Mouse (Mus musculus) layer of hippocampus, adult 9-11 months (tissue): Measurements from ENCODE around the gene Cnpy1.

Experiments used
- DNase-seq: peaks from one replicate; pipeline ENCODE4 v3.0.0; 2022

Gene Cnpy1

GRCm38 (mm10) chr5:28161938-28162402 is 83.6 kb downstream of the Cnpy1 start:
- DNase-seq, result no peak

DNA sequence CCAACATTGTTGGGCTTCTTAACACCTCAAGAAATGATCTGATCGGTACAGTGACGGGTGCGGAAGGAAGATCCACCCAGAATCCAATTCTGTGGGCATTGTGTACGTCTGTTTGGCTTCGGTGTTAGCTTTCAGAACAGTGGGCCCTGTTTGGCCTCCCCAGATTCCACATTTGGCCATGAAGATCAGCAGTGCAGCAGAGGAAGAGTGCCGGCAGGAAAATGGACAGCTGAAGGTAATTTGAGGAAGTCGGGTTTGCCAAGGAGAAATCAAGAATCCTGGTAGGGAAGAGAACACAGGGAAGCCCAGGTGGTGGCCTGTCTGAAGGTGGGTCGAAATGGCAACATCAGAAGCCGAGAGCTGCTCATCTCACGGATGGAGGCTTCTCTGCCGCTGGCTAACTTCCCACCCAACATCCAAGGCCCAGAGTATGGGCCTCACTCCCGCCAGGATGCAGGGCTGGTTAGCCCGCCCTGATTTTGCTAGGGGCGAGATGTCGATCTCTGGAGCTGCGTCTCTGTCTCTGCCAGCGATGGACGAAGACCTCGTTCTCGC is 84.1 kb downstream of the Cnpy1 start:
- DNase-seq, result no peak

GRCm38 (mm10) chr5:28159891-28160470 is 85.6 kb downstream of the Cnpy1 start:
- DNase-seq, result no peak

- DNase-seq, result no peak
These were observed 86.5 kb downstream of the Cnpy1 start for GRCm38 (mm10) chr5:28159072-28159458.

GRCm38 (mm10) chr5:28158308-28159071 is 87.1 kb downstream of the Cnpy1 start:
- no peak for DNase-seq

DNA sequence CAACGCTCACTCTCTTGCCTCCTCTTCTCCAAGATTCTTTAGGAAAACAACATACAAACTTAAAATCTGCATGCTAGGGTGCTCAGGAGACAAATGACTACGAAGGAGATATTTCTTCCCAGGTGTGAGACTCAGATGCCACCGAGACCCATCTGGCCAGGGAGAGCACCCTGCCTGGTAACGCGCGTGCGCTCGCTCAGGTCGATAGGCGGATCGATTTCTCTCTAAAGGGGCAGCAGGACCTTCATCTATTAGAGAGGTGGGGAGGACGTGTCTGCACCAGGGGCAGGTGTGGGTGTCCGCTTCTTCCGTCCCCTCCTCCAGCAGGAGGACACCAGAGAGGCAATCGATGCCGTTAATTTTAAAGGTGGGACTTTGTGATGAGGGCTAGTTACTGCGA is 87.8 kb downstream of the Cnpy1 start:
- DNase-seq, result no peak

- DNase-seq, result no peak
These were observed 88.4 kb downstream of the Cnpy1 start for GRCm38 (mm10) chr5:28157044-28157730.
